Mouse (Mus musculus) neural tube, embryonic 15.5 days (tissue): ENCODE measurements around the gene Gm12169. TPM values are rescaled to one million over a fixed set of nuclear protein-coding genes. Genes with fewer than 3 reads are reported as not detected.

Source experiments
- ATAC-seq: fragments of 200-750 bp; cut with Nextera tagmentation; 2 replicates; pipeline ENCODE4 v1.8.0; 2017; ENCODE audit warnings: mild to moderate bottlenecking, moderate TSS enrichment, moderate library complexity; ENCODE audit not compliant: low FRiP score
- H3K27ac ChIP-seq: fragments of 300-500 bp; sonication (generic); replicated peaks from 2 replicates; pipeline ENCODE4 v1.5.1; 2015; ENCODE audit warnings: mild to moderate bottlenecking, inconsistent platforms
- H3K27me3 ChIP-seq: fragments of 300-500 bp; sonication (generic); replicated peaks from 2 replicates; pipeline ENCODE4 v1.6.1; 2015; ENCODE audit warnings: inconsistent platforms
- H3K36me3 ChIP-seq: fragments of 300-500 bp; sonication (generic); 2 replicates; pipeline ENCODE4 v1.6.1; 2015; ENCODE audit warnings: inconsistent platforms
- H3K4me1 ChIP-seq: fragments of 300-500 bp; sonication (generic); 2 replicates; pipeline ENCODE4 v1.6.1; 2015; ENCODE audit warnings: inconsistent platforms
- H3K4me2 ChIP-seq: fragments of 300-500 bp; sonication (generic); 2 replicates; pipeline ENCODE4 v1.6.1; 2015; ENCODE audit warnings: inconsistent platforms, mild to moderate bottlenecking, moderate library complexity
- H3K4me3 ChIP-seq: fragments of 300-500 bp; sonication (generic); replicated peaks from 2 replicates; pipeline ENCODE4 v1.5.1; 2015; ENCODE audit warnings: mild to moderate bottlenecking, inconsistent platforms
- H3K9ac ChIP-seq: fragments of 300-500 bp; sonication (generic); replicated peaks from 2 replicates; pipeline ENCODE4 v1.6.1; 2015; ENCODE audit warnings: mild to moderate bottlenecking, inconsistent platforms
- H3K9me3 ChIP-seq: fragments of 300-500 bp; sonication (generic); replicated peaks from 2 replicates; pipeline ENCODE4 v1.6.1; 2016; ENCODE audit warnings: inconsistent platforms
- WGBS: fragments of 180-500 bp; shearing (Covaris S2); methylation state at CpG from one replicate; pipeline ENCODE4 v1.1.7; 2015; ENCODE audit warnings: mixed read lengths; 5-methylcytosine and 5-hydroxymethylcytosine counted together
- polyA plus RNA-seq: library from polyadenylated mRNA; unstranded; fragments of >200 nt; fragmentation: Nextera tagmentation; extraction: Ambion mirVana; gene quantifications from 2 replicates; pipeline ENCODE4 v1.2.1, GENCODE M21; 2015

Gene Gm12169
- polyA plus RNA-seq, 1 experiment from 2014 or later = not detected

DNA sequence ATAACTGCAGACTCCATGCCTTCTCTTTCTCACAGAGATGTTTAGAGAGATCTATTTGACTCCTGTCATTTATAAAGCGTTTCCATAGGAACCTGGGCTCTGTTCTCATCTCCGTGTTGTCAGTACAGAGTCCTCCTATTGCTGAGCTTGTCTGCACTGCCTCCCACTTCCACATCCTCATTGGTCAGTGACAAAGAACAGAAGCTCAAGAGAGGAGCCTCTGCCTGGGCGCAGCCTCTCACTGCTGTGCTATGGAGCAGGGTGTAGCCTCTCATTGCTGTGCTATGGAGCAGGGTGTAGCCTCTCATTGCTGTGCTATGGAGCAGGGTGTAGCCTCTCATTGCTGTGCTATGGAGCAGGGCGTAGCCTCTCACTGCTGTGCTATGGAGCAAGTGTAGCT is 25.7 kb downstream of the Gm12169 start:
- H3K4me3 ChIP-seq = no peak overlapping the region
- 85% methylated on average over 4 of the region's 4 CpGs for WGBS
- no peaks in the 10 kb centered on the region for H3K9me3 ChIP-seq
- no peaks in the 10 kb centered on the region for H3K4me1 ChIP-seq
- H3K27me3 ChIP-seq = no peaks in the 10 kb centered on the region
- H3K27ac ChIP-seq = no peak overlapping the region
- no peak for ATAC-seq
- H3K4me2 ChIP-seq = no peak overlapping the region
- no peak overlapping the region for H3K9ac ChIP-seq
- no peaks in the 10 kb centered on the region for H3K36me3 ChIP-seq

DNA sequence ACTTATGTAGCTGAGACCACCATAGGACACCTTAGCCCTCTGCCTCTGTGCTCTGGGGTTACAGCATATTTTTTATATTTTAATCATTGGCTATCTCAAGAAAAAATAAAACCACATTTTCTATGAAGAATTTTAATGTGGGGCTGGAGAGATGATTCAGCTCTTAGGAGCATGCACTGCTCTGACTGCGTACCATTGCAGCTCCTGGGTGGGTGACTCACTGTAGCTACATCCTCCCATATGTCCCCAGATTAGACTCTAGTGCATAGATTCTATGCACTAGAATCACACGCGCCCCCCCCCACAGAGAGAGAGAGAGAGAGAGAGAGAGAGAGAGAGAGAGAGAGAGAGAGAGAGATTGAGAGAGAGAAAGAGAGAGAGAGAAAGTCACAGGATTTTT is 28.7 kb downstream of the Gm12169 start:
- ATAC-seq = no peak
- H3K36me3 ChIP-seq = no peaks in the 10 kb centered on the region
- H3K4me3 ChIP-seq = no peak overlapping the region
- H3K4me1 ChIP-seq = no peaks in the 10 kb centered on the region
- H3K9ac ChIP-seq = no peak overlapping the region
- H3K4me2 ChIP-seq = no peak overlapping the region
- 89% methylated on average over 3 of the region's 3 CpGs for WGBS
- no peaks in the 10 kb centered on the region for H3K27me3 ChIP-seq
- no peak overlapping the region for H3K27ac ChIP-seq
- no peaks in the 10 kb centered on the region for H3K9me3 ChIP-seq

DNA sequence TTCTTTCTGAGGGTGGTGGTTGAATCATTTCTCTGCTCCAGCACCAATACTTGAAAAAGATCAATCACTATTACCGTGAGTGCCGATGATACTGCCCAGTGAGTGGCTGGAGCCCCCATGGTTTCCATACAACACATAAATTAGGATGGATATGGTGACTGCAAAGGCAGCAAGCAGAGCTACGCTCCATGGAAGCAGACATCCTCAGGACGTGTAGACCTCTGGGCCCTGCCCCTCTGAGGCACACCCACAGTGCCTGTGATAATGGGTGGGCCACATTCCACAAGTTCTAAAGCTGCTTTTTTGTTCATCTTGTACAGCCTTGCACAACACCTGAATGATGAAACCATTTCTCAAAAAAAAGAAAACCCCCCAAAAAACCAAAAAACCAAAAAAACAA is 37.1 kb downstream of the Gm12169 start:
- H3K9ac ChIP-seq = no peak overlapping the region
- no peak overlapping the region for H3K27ac ChIP-seq
- H3K36me3 ChIP-seq = no peaks in the 10 kb centered on the region
- H3K27me3 ChIP-seq = no peaks in the 10 kb centered on the region
- H3K4me2 ChIP-seq = no peak overlapping the region
- no peak for ATAC-seq
- H3K4me3 ChIP-seq = no peak overlapping the region
- 82% methylated on average over 4 of the region's 4 CpGs for WGBS
- no peaks in the 10 kb centered on the region for H3K4me1 ChIP-seq
- no peaks in the 10 kb centered on the region for H3K9me3 ChIP-seq

DNA sequence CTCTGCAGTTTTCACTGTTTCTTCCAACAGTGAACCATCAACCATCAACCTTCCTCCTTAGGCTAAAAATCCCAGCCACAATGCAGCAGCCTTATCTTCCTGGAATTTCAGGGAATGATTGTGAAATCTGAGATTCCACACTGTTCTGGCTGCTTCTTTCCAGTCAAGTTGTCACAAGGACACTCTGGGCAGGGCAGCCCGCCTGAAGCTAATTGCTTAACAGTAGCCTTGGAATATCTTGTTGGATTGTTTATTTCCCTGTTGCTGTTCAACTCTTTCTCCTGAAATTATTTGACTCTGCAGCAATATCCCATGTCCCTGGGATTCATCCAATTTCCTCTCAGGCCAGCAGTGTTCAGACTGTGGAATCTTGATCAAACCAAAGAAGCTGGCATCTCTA is 40.7 kb downstream of the Gm12169 start:
- Histone ChIP-seq H3K36me3 (no peaks in the 10 kb centered on the region), H3K4me1 (no peaks in the 10 kb centered on the region), H3K4me3 (no peak overlapping the region), H3K9ac (no peak overlapping the region), H3K4me2 (no peak overlapping the region), H3K27ac (no peak overlapping the region), H3K9me3 (no peaks in the 10 kb centered on the region), H3K27me3 (no peaks in the 10 kb centered on the region)
- no peak for ATAC-seq
- WGBS = 74% methylated on average over 1 of the region's 1 CpGs

DNA sequence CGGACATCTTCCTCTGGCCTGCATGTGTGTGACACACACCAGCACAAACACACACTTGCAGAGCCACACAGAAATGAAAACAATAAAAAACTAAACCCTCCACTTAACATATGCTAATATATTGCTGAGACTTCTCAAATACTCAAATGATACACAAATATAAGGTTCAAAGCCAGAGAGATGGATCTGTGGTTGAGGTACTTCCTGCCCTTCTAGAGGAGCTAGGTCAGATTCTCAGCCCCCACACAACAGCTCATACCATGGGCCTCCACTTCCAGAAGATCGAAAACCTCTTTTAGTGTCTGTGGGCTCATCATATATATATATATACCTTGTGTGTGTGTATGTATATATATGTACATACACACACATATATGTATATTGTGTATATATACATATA is 42.0 kb downstream of the Gm12169 start:
- H3K4me3 ChIP-seq = no peak overlapping the region
- 91% methylated on average over 2 of the region's 2 CpGs for WGBS
- H3K4me1 ChIP-seq = no peaks in the 10 kb centered on the region
- no peaks in the 10 kb centered on the region for H3K9me3 ChIP-seq
- H3K4me2 ChIP-seq = no peak overlapping the region
- ATAC-seq = no peak
- no peak overlapping the region for H3K27ac ChIP-seq
- H3K27me3 ChIP-seq = no peaks in the 10 kb centered on the region
- no peak overlapping the region for H3K9ac ChIP-seq
- no peaks in the 10 kb centered on the region for H3K36me3 ChIP-seq

DNA sequence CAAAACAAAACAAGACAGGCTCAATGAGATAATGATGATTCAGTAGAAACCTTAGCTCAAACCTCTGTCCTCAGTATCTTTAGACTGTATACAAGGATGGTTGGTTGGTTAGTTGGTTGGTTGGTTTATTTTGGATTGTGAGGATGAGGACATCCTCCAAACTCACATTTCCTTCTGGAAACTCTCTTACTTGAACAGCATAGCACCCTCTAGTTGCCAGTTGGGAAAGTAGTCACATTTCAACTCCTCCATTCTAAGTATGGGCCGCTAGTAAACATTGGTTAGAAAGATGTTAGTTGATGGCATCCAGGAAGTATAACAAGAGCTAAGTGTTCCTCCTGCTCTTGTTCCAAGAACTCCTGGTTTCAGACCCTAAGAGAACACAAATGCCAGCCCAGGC is 45.1 kb downstream of the Gm12169 start:
- H3K27ac ChIP-seq = no peak overlapping the region
- H3K9ac ChIP-seq = no peak overlapping the region
- 79% methylated on average over 1 of the region's 1 CpGs for WGBS
- no peaks in the 10 kb centered on the region for H3K4me1 ChIP-seq
- H3K4me3 ChIP-seq = no peak overlapping the region
- no peaks in the 10 kb centered on the region for H3K36me3 ChIP-seq
- no peaks in the 10 kb centered on the region for H3K9me3 ChIP-seq
- ATAC-seq = no peak
- no peak overlapping the region for H3K4me2 ChIP-seq
- H3K27me3 ChIP-seq = no peaks in the 10 kb centered on the region

DNA sequence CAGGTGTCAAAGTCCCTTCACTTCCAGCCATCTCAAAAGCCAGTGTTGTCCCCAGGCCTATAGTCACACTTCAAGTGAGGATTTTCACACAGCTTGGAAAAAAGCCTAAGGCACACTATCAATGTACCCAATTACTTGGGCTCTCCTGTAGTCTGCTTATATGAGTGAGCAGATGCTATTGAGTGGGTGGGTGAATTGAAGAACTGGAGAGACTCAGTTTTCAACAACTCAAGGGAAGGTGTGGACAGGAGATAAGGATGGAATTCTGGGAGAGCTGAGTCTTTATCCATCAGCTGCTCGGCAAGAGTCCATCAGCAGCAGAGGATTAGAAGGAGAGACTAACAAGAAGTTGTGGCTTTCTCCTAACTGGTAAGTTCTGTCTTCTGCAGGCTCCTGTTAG is 47.3 kb downstream of the Gm12169 start, which contains the start of gene BC053393:
Gene BC053393, plus strand, starts transcription at position 210 of the 400 bp plus-strand sequence.
- 92% methylated on average over 1 of the region's 1 CpGs for WGBS
- no peaks in the 10 kb centered on the region for H3K9me3 ChIP-seq
- H3K4me2 ChIP-seq = no peak within 1 kb of the TSS
- ATAC-seq = no peak
- H3K4me3 ChIP-seq = no peak within 1 kb of the TSS
- no peak within 1 kb of the TSS for H3K9ac ChIP-seq
- no peaks in the 10 kb centered on the region for H3K27me3 ChIP-seq
- H3K27ac ChIP-seq = no peak within 1 kb of the TSS
- no peaks in the 10 kb centered on the region for H3K36me3 ChIP-seq
- H3K4me1 ChIP-seq = no peaks in the 10 kb centered on the region

DNA sequence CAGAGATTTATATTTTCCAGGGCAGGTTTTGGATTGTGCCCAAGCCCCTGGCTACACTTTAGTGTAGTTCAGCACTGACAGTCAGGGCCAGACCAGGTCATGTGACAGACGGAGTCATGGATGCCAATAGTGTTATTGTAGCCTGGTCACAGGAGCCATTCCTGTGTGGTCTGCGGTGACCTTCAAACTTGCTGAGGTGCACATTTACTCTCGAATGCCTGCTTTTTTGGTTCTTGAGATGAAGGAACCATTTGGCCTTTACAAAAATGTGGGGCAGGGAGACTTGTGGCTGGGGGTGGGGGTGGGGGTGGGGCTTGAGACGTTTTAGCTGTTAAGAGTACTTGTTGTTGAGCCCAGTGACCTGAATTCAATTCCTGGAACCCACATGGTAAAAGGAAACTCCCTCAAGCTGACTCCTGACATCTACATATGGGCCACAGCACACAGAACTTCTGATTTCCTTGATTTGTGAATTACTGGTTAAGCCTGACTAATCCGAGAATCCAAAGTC is 54.8 kb downstream of the Gm12169 start:
- Histone ChIP-seq H3K27ac (no peak overlapping the region), H3K9ac (no peak overlapping the region), H3K4me1 (no peaks in the 10 kb centered on the region), H3K27me3 (no peaks in the 10 kb centered on the region), H3K4me2 (no peak overlapping the region), H3K36me3 (no peaks in the 10 kb centered on the region), H3K4me3 (no peak overlapping the region), H3K9me3 (no peaks in the 10 kb centered on the region)
- WGBS = 67% methylated on average over 5 of the region's 5 CpGs
- no peak for ATAC-seq

DNA sequence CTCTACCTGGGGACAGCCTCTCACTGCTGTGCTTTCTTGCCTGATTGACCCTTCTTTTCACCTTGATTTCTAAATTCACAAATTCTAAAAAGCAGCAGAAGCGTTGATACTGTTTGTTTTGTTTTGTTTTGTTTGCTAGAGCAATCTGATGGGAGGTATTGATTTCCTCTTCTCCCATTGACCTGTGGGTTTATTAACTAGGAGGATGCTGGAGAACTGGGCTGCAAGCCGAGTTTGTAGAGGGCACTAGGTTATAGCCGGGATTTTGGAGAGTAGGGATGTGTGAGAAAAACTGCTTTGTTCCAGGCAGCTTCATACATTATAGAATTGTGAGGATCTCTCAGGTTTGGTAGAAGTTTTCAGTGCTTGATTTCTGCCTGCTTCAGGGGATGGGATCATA is 56.4 kb downstream of the Gm12169 start:
- 92% methylated on average over 3 of the region's 3 CpGs for WGBS
- no peaks in the 10 kb centered on the region for H3K9me3 ChIP-seq
- no peak overlapping the region for H3K4me2 ChIP-seq
- H3K36me3 ChIP-seq = no peaks in the 10 kb centered on the region
- no peak overlapping the region for H3K9ac ChIP-seq
- H3K4me3 ChIP-seq = no peak overlapping the region
- no peak overlapping the region for H3K27ac ChIP-seq
- ATAC-seq = no peak
- H3K27me3 ChIP-seq = no peaks in the 10 kb centered on the region
- no peaks in the 10 kb centered on the region for H3K4me1 ChIP-seq

DNA sequence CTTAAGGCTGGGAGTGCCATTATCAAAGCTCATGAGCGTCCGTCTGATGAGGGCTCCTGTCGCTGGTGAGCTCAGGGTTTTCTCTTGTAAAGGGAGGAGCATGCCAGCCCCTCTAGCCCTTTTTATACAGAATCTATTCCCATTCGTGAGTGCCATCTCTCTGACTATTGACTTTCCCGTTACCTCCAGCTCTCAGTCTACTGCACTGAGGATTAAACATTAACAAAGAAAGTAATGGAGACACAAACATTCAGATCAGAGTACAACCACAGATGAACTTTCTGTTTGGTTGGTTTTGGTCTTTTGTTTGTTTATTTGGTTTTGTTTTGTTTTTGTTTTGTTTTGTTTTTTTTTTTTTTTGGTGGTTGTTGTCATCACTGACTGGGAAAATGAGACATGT is 58.7 kb downstream of the Gm12169 start:
- Histone ChIP-seq H3K4me1 (no peaks in the 10 kb centered on the region), H3K9me3 (no peaks in the 10 kb centered on the region), H3K27me3 (no peaks in the 10 kb centered on the region), H3K9ac (no peak overlapping the region), H3K4me2 (no peak overlapping the region), H3K27ac (no peak overlapping the region), H3K36me3 (no peaks in the 10 kb centered on the region), H3K4me3 (no peak overlapping the region)
- WGBS = 84% methylated on average over 5 of the region's 5 CpGs
- no peak for ATAC-seq

Other genes starting within 250 kb of the Gm12169 start
- 88.0 and 91.1 TPM in 2 replicates for gene Cyfip2, start 211.4 kb upstream of the Gm12169 start, polyA plus RNA-seq
- gene Itk, start 134.7 kb upstream of the Gm12169 start, polyA plus RNA-seq = 2.3 TPM in 1 of 2 replicates, not detected in the other
- gene Fam71b, start 127.7 kb upstream of the Gm12169 start, polyA plus RNA-seq = not detected in 2 replicates
- 64.0 and 66.6 TPM in 2 replicates for gene Med7, start 87.3 kb upstream of the Gm12169 start, polyA plus RNA-seq
- 0.29 and 0.36 TPM in 2 replicates for gene Havcr2, start 69.3 kb upstream of the Gm12169 start, polyA plus RNA-seq
- not detected in 2 replicates for gene BC053393, start 47.3 kb downstream of the Gm12169 start, polyA plus RNA-seq
- gene Dppa1, start 105.0 kb downstream of the Gm12169 start, polyA plus RNA-seq = not detected in 2 replicates
- not detected in 2 replicates for gene Timd2, start 182.8 kb downstream of the Gm12169 start, polyA plus RNA-seq
- gene Havcr1, start 210.9 kb downstream of the Gm12169 start, polyA plus RNA-seq = 0.09 TPM in 1 of 2 replicates, not detected in the other